Mouse (Mus musculus): Measurements from ENCODE around the gene Fam234b.

DNA sequence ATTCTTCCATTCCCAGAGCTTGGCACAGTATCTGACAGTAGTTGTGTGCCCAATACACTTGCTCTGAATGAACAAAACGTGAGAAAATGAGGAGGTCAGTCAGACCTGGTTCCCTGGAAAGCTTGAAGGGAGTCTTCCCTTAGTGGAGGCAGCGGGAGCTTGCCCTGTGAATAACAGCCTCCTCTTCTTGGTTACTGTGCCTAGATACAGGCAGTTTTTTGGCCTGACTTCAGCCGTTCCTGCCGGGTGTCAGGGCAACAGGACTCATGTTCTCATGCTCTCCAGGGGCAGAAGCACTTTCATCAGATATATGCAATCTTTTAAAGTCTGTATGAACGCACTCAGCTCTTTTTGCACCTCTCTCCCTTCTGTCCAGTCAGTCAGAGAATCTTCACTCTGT lies 81.5 kb downstream of the Fam234b start:
- no peak for TF ChIP-seq POLR2A (IDR thresholded peaks at IDR 0.05; ENCODE audit: insufficient read depth, low read depth, low read length)
- no peak for TF ChIP-seq CTCF (IDR thresholded peaks at IDR 0.05; ENCODE audit: insufficient read depth, low read depth, low read length)
